Mouse (Mus musculus) testis, postnatal 14 days (tissue): ENCODE results near the gene Thap7.
"Not testable (repeated sequence)": the region's sequence is repeated elsewhere in the genome, so short reads cannot be mapped to it uniquely, and the experiment has no call there.

ENCODE experiments used
- DNase-seq: peaks from one replicate; pipeline ENCODE4 v3.0.0; 2021; ENCODE audit warnings: low spot score

The Thap7 gene

DNA sequence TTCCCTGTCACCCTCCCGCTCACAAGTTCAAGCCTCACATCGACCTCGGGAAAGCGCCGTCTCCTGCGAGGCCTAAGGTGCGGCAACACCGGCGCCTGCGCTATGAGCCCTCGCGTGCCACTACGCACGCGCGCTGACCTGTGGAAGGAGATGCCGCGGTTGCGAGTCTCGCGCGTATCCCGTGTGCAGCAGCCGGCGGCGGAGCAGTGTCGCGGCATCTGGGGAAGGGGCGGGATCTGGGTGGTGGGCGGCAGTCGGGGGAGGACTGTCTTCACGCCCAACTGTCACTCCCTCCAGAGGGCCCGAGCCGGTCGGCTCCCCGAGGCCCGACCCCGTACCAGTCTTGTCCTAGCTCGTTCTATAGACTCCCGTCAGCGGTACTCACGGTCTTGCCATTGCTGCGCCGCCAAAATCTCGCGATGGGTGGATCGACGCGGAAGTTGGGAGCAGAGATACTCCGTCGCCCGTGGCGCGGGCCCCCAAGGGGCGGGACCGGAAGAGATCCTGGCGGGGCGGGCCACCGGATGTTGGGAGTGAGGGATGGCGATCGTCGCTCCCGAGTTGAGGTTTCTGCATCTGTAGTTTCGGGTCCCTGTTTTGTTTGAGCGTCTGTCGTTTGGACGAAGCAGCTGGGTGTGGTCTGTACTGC, at the start of gene Thap7:
Gene Thap7 (minus strand): TSS at position 497 of the 649 bp plus-strand sequence.
- peak; percentile 96 for DNase-seq

- DNase-seq = no peak
Measured at GRCm38 (mm10) chr16:17576825-17577215, 45.9 kb upstream of the Thap7 start.

GRCm38 (mm10) chr16:17575870-17576824, 45.2 kb upstream of the Thap7 start:
- DNase-seq = peak; percentile 81

GRCm38 (mm10) chr16:17566186-17566585, 35.2 kb upstream of the Thap7 start:
- no peak for DNase-seq

DNA sequence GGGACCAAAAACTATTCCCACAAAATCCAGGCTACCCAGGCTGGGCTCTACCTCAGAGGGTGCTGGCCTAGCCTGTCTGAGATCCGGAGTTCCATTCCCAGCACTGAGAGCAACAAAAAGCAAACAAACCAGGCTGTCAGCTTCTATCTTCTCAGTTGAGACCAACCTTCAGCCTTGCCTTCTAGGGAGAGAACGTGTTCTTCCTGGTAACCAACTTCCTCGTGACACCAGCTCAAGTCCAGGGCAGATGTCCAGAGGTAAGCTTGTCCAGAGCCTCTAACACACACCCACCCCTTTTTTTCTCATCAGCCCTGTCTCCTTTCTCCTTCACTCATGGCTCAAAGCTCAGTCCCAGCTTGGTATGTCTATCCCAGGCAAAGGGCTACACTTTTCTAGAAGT, 33.8 kb upstream of the Thap7 start:
- DNase-seq = no peak

DNA sequence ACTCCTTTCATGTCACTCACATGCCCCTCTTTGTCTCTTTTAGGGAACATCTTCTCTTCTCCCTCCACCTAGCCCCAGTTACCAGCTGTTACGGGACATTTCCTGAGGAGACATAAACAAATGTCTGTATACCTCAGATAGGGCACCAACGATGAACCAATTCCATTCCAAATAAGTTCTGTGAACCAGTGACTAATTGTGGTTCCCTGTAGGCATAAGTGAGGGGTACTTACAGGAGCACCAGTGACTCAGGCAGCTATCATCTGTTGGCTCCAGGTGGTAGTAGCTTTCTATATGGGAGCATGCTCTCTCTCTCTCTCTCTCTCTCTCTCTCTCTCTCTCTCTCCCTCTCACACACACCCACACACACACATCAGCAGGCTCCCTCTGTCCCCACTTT, 33.3 kb upstream of the Thap7 start:
- DNase-seq = no peak

DNA sequence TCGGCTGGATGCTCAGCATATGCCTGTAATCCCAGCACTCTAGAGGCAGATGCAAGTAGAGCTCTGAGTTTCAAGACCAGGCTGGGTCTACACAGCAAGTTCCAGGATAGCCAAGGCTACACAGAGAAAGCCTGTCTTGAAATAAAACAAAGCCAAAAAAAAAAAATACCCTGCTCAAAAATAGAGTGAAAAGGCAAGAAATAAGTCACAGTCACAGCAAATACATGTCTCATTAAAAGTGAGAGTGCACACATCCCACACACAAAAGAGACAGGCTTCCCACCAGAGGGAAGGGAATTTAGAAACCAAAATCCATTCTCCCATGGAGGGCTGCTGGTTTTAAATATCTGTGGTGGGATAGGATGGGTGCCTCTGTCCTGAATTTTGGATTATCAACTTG, 32.6 kb upstream of the Thap7 start:
- no peak for DNase-seq

DNA sequence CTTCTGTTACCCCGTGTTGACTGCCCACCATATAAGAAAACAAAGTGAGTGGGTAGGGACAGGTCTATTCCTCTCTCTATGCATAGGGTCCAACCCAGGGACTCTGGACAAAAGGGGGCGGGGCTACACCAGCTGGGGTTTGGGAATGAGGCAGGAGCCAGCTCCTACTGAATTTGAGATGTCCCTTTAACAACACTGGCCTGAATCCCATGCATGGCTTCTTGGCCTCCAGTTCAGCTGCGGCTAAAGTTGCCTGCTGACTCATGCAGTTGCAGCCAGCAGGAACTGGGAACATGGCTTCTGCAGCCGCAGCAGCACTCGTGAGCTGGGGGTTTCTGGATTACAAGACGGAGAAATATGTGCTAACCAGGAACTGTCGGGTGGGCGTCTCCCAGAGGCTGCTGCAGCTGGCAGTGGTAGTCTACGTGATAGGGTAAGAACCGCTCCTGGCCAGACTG, 30.8 kb upstream of the Thap7 start, which contains the start of gene P2rx6:
Gene P2rx6 (plus strand): TSS at position 135 of the 458 bp plus-strand sequence.
- no peak for DNase-seq

GRCm38 (mm10) chr16:17561128-17561750, 30.3 kb upstream of the Thap7 start, which contains the start of gene Lrrc74b:
TSS of gene Lrrc74b (minus strand) at chr16:17561247.
- peak; percentile 81 for DNase-seq

GRCm38 (mm10) chr16:17559396-17560027, 28.6 kb upstream of the Thap7 start:
- no peak for DNase-seq

- DNase-seq = no peak
Measured at GRCm38 (mm10) chr16:17558811-17559210, 27.9 kb upstream of the Thap7 start.

GRCm38 (mm10) chr16:17557947-17558480, 27.1 kb upstream of the Thap7 start:
- peak; percentile 54 for DNase-seq

DNA sequence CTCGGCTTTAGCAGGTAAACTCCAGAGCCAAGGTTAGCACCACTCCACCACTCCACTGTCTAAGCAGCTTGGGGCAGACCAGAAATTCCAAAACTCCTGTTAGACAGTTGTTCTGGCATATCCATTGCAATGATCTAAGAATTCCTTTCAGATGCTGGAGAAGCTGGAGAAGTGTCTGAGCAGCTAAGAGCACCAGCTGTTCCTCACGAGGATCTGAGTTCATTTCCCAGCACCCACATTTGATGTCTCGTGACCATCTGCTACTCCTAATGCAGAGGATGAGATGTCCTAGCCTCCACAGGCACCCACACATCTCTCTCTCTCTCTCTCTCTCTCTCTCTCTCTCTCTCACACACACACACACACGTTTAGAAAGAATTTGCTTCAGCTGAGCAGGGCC, 26.0 kb upstream of the Thap7 start:
- no peak for DNase-seq

GRCm38 (mm10) chr16:17556180-17556579, 25.2 kb upstream of the Thap7 start:
- no peak for DNase-seq

DNA sequence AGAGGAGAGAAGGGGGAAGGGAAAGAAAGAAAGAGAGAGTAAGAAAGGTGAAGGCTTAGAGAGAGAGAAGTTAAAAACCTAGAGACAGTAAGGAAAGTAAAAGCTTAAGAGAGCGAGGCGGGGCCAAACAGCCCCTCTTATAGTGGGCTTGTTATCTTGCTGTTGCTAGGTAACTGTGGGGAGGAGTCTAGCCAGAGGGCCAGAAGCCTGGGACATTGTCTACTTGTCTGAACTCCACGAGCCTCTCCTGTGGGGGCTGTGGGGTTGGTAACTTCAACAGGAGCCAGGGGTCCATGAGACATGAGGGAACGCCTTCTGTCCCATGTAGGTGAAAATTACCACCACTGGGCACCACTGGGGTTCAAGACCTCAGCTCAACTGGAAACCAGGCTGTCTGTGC, 23.8 kb upstream of the Thap7 start:
- not testable (repeated sequence) for DNase-seq

DNA sequence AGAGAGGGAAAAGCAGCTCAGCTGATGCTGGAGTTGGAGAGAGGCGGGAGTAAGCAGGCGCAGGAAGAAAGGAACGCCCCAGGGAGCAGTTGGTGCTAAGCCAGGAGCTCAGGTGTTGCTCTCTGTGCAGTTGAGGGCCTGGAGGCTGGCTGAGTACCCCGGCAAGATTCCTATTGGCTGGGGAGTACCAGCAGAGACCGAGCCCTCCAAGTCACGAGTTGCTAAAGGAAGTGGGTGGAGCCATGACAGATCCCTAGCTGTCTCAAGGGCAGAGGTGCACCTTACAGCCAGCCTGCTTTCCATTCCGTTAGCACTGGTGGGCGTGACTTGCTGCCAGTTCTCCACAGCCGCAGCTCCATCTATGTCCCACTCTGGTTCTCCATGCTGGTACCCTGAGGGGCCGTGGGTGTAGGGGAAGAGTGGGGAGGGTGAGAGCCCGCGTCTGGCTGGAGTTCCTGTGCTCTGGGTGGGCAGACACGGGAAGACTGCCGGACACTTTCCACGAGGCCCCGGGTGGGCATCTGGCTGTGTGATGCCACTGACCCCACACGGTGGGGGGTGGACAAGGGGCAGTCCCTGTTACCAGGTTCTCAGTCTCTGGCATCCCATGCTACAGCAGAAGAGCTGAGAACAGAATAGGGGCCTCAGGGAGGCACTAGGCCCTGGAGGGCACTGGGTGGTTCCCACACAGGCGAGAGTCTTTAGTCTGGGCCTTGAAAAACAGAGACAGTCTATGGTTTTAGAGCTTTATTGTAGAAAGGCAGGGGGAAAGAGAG, 23.2 kb upstream of the Thap7 start:
- DNase-seq = peak; percentile 50

GRCm38 (mm10) chr16:17552837-17553236, 21.9 kb upstream of the Thap7 start:
- no peak for DNase-seq

GRCm38 (mm10) chr16:17542632-17543031, 11.7 kb upstream of the Thap7 start:
- DNase-seq = no peak

DNA sequence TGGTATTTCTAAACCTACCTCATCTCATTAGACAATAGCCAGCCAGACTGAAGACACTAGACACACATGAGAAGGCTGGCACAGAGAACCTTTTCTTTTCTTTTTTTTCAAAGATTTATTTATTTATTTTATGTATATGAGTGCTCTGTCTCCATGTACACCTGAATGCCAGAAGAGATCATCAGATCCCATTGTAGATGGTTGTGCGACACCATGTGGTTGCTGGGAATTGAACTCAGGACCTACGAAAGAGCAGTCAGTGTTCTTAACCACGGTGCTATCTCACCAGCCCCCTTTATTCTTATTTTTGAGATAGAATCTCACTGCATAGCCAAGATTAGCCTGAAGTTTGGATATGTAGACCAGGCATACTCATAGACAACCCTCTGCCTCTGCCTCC, 5.6 kb upstream of the Thap7 start:
- DNase-seq = no peak

GRCm38 (mm10) chr16:17532676-17533329, 1.9 kb upstream of the Thap7 start:
- DNase-seq = no peak
